Mouse (Mus musculus) embryonic stem cell, embryonic (primary cell): ENCODE data around the gene Phactr2.

Experiments used
- CTCF ChIA-PET, 4 experiments: fragments of 300-600 bp in 2 of 4; fragments of 350-600 bp in 2 of 4; sonication (Branson Sonifier 250); formaldehyde crosslinking; loops; one replicate each; lab custom pipeline; 2022; ENCODE audit warnings: inconsistent platforms in 2 of 4; lab: Charles Lee
- POLR2A ChIA-PET, 4 experiments: fragments of 300-600 bp in 2 of 4; fragments of 350-600 bp in 2 of 4; sonication (Branson Sonifier 250); formaldehyde crosslinking; loops; one replicate each; lab custom pipeline; 2022; ENCODE audit warnings: antibody characterized with exemption in 4 of 4, inconsistent platforms in 1 of 4; lab: Charles Lee

Phactr2 gene

GRCm38 (mm10) chr10:13274699-13275098 is 199.5 kb downstream of the Phactr2 start:
- POLR2A ChIA-PET: no interaction called here
- CTCF ChIA-PET: no interaction called here

GRCm38 (mm10) chr10:13273756-13274155 is 200.5 kb downstream of the Phactr2 start:
- ChIA-PET POLR2A (interaction anchor here in 1 of 4 experiments (0.9 kb wide), 1 partner anchor 126 kb away, joined by 3 read pairs; no protein-coding TSS in a partner anchor), CTCF (no interaction called here)

GRCm38 (mm10) chr10:13271716-13272115 is 202.5 kb downstream of the Phactr2 start:
- ChIA-PET POLR2A (no interaction called here), CTCF (no interaction called here)

GRCm38 (mm10) chr10:13271099-13271498 is 203.1 kb downstream of the Phactr2 start:
- POLR2A ChIA-PET: no interaction called here

GRCm38 (mm10) chr10:13270270-13270669 is 203.9 kb downstream of the Phactr2 start:
- ChIA-PET CTCF (interaction anchor here in 1 of 4 experiments (0.6 kb wide), 1 partner anchor 183 kb away, joined by 3 read pairs; no protein-coding TSS in a partner anchor), POLR2A (no interaction called here)

More at GRCm38 (mm10) chr10:13271099-13271498, 203.1 kb downstream of the Phactr2 start:
- CTCF ChIA-PET: no interaction called here

GRCm38 (mm10) chr10:13259251-13259650 is 215.0 kb downstream of the Phactr2 start:
- ChIA-PET CTCF (no interaction called here), POLR2A (no interaction called here)

- ChIA-PET POLR2A (no interaction called here), CTCF (interaction anchor here in 1 of 4 experiments (1.2 kb wide), 1 partner anchor 8 kb away, joined by 4 read pairs; no protein-coding TSS in a partner anchor)
Measured at GRCm38 (mm10) chr10:13256196-13256595, 218.0 kb downstream of the Phactr2 start.

GRCm38 (mm10) chr10:13250280-13250679 is 223.9 kb downstream of the Phactr2 start:
- CTCF ChIA-PET: no interaction called here
- POLR2A ChIA-PET: no interaction called here

- POLR2A ChIA-PET: interaction anchor here in 1 of 4 experiments (0.6 kb wide), 1 partner anchor 9 kb away, joined by 3 read pairs; no protein-coding TSS in a partner anchor
Measured at GRCm38 (mm10) chr10:13249126-13249525, 225.1 kb downstream of the Phactr2 start.

GRCm38 (mm10) chr10:13245714-13246113 is 228.5 kb downstream of the Phactr2 start:
- ChIA-PET POLR2A (interaction anchor here in 1 of 4 experiments (1.1 kb wide), 1 partner anchor 180 kb away, joined by 3 read pairs; no protein-coding TSS in a partner anchor), CTCF (no interaction called here)

More at GRCm38 (mm10) chr10:13249126-13249525, 225.1 kb downstream of the Phactr2 start:
- CTCF ChIA-PET: interaction anchor here in 1 of 4 experiments (0.6 kb wide), 1 partner anchor 45 kb away, joined by 3 read pairs; no protein-coding TSS in a partner anchor

GRCm38 (mm10) chr10:13244192-13244591 is 230.0 kb downstream of the Phactr2 start:
- ChIA-PET CTCF (no interaction called here), POLR2A (no interaction called here)

GRCm38 (mm10) chr10:13240431-13240830 is 233.8 kb downstream of the Phactr2 start:
- POLR2A ChIA-PET: interaction anchor here in 1 of 4 experiments (0.9 to 1.0 kb wide), 2 partner anchors 9 to 14 kb away, joined by 3 read pairs; no protein-coding TSS in a partner anchor
- CTCF ChIA-PET: no interaction called here

GRCm38 (mm10) chr10:13238188-13238587 is 236.0 kb downstream of the Phactr2 start:
- POLR2A ChIA-PET: interaction anchor here in 1 of 4 experiments (1.2 kb wide), 1 partner anchor 14 kb away, joined by 4 read pairs; no protein-coding TSS in a partner anchor

GRCm38 (mm10) chr10:13236866-13237265 is 237.3 kb downstream of the Phactr2 start:
- CTCF ChIA-PET: no interaction called here
- POLR2A ChIA-PET: no interaction called here

More at GRCm38 (mm10) chr10:13238188-13238587, 236.0 kb downstream of the Phactr2 start:
- CTCF ChIA-PET: no interaction called here

- CTCF ChIA-PET: no interaction called here
- POLR2A ChIA-PET: no interaction called here
Measured at GRCm38 (mm10) chr10:13234503-13234902, 239.7 kb downstream of the Phactr2 start.

GRCm38 (mm10) chr10:13233941-13234340 is 240.3 kb downstream of the Phactr2 start:
- POLR2A ChIA-PET: interaction anchor here in 1 of 4 experiments (0.6 kb wide), 1 partner anchor 171 kb away, joined by 4 read pairs; no protein-coding TSS in a partner anchor

GRCm38 (mm10) chr10:13233143-13233622 is 241.0 kb downstream of the Phactr2 start:
- CTCF ChIA-PET: no interaction called here
- POLR2A ChIA-PET: interaction anchor here in 1 of 4 experiments (0.7 kb wide), 1 partner anchor 205 kb away, joined by 3 read pairs; no protein-coding TSS in a partner anchor

More at GRCm38 (mm10) chr10:13233941-13234340, 240.3 kb downstream of the Phactr2 start:
- CTCF ChIA-PET: no interaction called here

GRCm38 (mm10) chr10:13232443-13233142 is 241.6 kb downstream of the Phactr2 start:
- CTCF ChIA-PET: no interaction called here
- POLR2A ChIA-PET: interaction anchor here in 1 of 4 experiments (0.7 kb wide), 1 partner anchor 206 kb away, joined by 3 read pairs; no protein-coding TSS in a partner anchor

GRCm38 (mm10) chr10:13230716-13231115 is 243.5 kb downstream of the Phactr2 start:
- POLR2A ChIA-PET: interaction anchor here in 1 of 4 experiments (0.6 kb wide), 1 partner anchor 301 kb away, joined by 5 read pairs; no protein-coding TSS in a partner anchor

More at GRCm38 (mm10) chr10:13230716-13231115, 243.5 kb downstream of the Phactr2 start:
- CTCF ChIA-PET: no interaction called here
